Mouse (Mus musculus) fat pad, adult 2 months (tissue): Measurements from ENCODE around the gene Dlg2.

ENCODE experiments used
- DNase-seq: peaks from one replicate; pipeline ENCODE4 v3.0.0-alpha.2; 2011; ENCODE audit warnings: low read depth, low spot score; ENCODE audit errors: extremely low read depth

The Dlg2 gene

DNA sequence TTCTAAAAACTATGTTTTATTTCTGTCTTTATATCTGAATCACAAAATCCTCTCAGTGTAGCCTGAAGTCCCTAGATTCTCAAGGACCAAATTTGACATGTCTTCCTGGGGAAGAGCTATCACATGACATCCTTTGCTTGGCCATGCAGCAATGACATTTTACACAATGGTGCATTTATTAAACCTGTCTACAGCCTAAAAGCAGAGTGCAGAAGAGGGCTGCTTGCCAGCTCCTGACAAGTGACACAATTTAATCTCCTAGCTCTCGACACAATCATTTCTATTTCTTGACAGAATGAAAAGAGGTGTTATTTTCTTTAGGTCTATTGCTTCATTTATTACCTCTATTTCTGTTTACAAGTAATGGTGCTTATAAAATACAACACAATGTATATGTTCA is 1400.4 kb downstream of the Dlg2 start:
- DNase-seq: no peak

DNA sequence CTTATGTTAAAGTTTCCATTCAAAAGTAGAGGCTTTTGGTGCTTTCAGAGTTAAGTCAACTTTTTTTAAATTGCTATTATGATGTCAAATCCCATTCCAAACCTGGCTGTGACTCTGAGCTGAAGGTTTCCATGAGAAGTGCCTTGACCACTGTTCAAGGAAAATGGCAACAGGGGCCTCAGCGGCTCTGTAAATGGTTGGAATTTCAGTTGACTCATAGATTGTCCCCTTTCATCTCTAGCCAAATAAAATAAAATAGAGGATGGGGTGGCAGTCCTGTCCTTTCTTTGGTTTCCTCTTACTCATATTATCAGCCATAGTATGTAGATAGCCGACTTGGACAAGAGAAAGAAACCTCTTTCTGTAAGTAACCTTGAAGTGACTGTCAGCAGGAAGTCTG is 1401.3 kb downstream of the Dlg2 start:
- no peak for DNase-seq

DNA sequence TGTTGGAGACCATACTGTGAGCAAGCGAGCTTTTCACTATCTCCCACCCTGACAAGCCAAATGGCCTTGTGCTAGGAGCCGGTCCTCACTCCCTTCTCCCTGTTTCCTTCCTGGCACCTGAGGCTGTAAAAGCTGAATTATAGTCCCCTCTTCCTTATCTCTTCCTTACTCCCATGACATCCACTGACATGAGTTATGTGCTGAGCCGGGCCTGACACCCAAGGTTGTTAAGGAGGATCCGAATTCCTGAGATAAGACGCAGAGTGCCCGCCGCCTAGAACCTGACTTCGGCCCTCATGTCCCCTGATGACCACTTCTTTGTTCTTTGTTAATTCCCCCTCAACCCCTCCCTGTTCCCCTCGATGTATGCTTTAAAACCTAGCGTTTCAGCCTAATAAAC is 1409.9 kb downstream of the Dlg2 start:
- DNase-seq: no peak

DNA sequence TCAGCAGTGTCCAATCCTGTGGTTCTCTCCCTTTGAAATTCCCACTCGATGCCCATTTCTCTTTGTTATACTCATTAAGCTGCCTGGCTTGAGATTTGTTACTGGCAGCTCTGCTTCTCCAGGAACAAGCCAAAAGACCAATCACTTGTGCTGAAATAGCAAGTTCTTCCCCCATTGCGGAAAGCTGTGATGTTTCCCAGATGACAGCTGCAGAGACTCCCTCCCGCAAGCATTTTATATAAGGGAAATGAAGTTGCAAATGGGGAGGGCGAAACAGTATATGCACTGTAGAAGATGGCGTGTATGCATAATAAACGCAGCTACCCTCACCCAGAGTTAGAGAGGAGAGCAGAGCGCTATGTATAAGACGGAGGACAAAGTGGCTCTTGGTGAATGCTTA is 1417.5 kb downstream of the Dlg2 start:
- DNase-seq: no peak

DNA sequence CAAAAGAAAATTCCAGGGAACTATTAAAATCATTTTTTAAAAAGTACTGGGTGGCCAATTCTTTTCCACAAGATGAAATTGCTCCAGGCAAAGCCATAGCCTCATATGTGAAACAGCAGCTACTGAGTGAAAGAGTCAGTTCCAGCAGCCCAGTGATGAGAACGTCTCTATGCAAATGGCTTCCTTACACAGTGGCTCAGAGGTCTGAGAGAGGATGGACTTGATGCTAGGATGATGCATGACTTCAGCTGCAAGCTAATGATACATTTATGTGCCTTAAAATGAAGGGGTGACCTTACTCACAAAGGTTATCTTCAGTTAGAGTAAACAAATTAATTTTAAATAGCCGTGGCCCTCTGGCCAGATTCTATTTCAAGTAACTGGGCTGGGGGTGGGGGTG is 1420.5 kb downstream of the Dlg2 start:
- DNase-seq: no peak

DNA sequence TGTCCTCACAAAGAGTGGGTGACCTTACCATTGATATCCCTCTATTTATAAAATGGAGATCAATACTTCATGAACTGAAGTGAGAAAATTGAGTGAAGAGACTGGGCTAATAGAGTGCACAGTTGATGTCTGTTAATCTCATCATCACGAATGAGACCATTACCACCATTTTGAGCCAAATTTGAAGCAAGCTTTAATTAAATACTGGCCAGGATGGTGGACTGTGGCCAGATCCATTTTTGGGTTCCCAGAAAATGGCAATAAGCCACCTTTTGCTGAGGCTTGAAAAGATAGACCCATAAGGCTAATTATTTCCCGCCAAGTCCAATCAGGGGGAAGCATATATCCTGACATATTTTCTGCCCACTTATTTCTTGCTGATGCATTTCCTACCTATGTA is 1421.0 kb downstream of the Dlg2 start:
- no peak for DNase-seq

DNA sequence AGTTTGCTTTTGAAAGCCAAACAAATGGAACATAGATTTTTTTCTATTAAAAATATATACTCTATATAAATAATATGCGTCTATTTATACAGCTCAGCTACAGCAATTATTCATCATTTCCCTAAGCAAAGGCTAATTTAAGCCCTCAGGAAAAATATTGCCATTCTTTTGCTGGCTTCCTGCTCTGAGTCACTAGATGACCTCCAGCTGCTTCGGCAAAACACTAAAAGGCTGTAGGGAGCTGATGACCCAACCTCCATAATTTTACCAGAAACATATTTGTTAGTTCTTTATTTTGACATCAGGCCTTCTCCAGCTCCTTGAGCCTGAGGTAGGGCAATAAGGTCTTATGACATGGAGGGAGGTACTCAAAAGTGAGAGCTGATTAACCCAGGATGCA is 1426.0 kb downstream of the Dlg2 start:
- DNase-seq: no peak

DNA sequence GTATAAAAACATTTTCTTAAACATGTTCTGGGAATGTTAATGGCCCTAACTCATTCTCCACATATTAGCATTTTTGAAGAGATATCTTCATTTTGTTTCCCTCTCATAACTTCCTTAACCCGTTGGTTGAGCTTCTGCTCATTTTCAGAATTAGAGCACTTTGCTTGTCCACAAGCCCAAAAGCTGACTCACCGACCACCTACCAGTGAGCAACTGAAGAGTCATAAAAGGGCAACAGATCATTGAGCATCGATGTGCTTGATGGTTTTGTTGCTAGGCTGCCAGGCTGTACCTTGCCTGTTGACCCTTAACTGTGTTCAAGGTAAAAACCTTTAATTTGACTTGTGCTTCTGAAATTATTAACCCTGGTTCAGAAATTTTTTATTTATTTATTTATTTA is 1440.3 kb downstream of the Dlg2 start:
- no peak for DNase-seq

DNA sequence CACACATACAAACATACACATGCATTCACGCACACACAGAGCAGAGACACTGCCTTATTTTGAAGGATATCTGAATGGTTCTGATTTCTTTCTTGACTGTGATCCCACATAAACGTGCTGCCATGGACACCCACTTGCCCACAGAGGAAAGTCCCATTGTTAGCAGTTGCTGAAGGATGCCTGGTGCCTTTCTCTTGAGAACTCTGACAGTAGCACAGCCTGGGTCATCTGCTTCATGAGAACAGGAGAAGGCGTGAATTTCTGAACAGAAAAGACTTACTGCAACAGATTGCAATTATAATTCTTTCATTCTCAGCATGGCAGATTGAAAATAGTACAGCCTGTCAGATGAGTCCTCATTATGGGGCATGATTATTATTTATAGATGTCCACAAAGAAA is 1442.6 kb downstream of the Dlg2 start:
- no peak for DNase-seq

DNA sequence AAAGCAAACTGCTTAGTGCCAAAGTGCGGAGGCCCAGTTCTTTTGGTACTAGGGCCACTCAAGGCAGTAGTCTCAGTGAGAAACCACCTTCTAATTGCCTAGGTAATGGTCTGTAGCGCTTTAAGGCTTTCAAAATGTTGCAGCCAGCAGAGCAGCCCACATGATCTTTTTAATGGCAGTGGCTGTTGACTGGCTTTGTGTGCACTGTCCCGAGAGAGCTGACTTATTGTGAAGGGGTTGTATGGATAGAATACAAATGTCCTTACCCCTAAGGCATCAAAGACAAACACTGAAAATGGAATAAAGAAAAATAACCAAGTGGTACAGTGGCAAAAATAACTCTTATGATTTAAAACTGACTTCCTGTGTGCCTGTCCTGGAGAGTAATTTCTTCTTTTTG is 1443.3 kb downstream of the Dlg2 start:
- DNase-seq: no peak

DNA sequence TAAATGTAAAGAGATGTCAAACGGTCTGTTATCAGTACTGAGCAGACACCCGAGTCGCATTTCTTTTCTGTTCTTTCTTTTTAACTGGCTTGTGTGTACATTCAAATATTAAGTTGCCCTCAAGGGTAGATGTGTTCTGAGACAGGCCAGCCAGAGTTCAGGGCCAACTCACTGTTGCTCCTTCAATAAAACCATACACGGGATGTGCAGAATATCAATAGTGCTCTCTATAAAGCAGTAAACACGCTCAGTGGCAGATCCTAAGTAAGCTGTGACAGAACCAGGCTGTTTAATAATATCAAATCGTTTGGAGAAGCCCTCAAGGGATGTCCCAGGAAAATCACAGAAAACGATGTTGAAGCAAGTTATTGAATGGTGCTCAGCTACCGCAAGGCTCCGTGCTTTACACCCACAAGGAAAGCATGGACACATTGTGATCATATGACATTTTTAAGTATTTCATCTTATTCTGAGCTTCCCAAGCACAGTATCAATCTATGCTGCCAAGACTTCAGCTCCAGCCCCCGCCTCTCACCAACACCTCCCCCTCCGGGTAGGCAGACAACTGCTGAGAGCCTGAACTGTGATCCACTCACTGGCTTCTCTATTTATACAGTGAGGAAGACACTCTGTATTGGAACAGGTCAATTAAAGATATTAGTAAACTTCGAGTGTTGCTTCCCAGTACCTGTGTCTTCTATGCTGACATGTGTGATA is 1458.6 kb downstream of the Dlg2 start:
- DNase-seq: no peak

DNA sequence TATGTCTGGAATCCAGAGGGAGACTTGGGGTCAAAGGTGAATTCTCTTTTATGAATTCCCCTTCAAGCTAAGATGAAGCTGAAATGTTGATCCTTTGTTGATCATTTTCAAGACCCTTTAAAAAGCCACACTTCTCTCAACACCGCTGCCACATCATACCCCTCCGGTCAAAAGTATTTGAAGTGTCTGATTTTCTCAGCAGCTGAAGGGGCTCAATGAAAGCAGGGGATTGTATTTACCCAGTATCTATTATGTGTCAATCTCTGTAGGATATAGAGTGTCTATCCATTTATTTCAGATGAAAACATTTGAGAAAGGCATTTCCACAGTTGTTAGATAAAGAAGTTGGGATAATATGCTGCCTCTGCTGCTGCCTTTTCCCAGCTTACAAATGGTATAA is 1459.7 kb downstream of the Dlg2 start:
- no peak for DNase-seq

DNA sequence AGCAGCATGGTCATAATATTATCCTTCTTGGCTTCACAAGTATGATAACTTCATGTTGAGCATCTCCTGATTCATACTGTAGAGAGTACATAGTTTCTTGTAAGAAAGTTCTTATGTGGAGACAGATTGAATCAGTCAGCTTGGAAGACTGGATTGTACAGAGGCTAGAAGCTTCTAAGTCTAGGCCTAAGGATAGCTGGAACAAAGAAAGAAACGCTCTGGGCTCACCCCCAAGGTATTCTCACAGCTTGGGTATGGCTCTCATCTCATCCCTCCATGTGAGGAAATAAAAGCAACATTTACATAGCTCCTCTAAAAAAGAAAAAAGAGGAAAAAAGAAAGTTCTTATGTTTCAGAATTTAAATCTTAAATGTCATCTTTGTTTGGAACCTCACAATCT is 1466.8 kb downstream of the Dlg2 start:
- DNase-seq: no peak

DNA sequence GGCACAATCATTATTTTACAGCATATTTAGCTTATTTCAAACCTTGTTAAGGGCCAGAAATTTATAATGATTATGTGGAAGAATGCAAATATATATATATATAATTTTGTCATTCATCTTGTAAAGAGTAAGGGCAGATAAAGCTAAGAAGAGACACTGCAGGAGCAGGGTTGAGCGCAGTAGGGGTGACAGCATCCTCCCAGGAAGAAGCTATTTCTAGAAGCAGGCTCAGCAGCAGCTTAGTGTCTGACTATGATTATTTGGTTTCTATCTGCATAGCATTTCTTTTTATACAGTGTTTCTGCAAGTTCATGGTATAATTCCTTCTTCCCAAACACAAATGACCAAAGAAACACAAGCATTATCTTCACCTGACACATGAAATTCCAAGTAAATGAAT is 1479.1 kb downstream of the Dlg2 start:
- no peak for DNase-seq

DNA sequence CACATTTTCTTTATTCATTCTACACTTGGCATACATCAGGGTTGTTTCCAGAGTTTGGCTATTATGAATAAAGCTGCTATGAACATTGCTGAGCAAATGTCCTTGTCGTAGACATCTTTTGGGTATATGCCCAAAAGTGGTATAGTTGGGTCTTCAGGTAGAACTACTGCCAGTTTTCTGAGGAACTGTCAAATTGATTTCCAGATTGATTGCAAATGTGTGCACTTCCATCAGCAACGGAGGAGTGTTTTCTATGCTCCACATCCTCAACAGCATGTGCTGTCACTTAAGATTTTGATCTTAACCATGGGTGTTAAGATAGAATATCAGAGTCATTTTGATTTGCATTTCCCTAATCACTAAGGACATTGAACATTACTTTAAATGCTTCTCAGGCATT is 1486.5 kb downstream of the Dlg2 start:
- DNase-seq: no peak

DNA sequence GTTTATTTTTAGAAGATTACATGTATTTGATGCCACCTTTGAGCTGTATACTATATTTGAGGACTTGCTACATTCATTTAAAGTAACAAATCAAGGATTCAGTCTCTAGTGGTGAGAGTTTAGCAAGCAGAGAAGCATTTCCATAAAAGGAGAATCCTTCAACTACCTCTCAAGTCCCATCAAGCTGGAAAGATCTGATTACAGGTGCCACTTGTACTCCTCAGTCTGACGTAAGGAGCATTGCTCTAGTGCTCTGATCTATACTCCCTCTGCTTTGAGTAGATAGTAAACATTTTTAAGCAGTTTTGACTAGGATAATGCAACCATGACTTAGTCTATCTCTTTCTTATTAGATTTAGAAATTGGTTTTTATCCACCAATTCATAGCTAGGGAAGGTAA is 1496.5 kb downstream of the Dlg2 start:
- no peak for DNase-seq

DNA sequence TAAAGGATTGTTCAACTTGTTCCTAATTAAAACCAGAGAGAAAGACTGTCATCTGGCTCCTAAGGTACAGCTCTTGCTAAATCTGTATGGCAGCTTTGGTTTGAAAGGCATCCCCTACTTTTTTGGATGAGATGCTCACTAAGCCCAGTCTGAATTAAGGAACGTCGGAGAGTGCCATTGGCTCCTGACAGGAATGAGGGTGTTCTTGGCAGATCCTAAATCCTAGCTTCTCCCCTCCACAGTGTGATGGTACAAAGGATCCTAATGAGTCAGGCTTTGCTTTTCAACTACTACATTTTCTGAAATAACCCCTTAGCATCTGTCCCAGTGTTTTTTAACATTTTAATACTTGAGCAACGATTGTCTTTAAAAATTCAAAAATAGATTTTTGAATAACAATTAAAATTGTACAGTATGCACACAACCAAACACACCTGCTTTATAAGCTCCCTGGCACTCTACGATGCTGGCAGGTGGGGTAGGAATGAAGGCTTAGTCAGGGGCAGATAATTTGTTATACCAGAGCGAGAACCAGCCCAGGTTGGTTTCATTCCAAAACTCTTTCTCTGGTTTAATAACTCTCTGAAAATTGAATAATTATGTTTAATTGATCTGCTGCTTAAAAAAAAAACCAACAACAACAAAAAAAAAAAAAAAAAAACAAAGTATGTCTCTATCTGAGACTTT is 1527.4 kb downstream of the Dlg2 start:
- DNase-seq: no peak

DNA sequence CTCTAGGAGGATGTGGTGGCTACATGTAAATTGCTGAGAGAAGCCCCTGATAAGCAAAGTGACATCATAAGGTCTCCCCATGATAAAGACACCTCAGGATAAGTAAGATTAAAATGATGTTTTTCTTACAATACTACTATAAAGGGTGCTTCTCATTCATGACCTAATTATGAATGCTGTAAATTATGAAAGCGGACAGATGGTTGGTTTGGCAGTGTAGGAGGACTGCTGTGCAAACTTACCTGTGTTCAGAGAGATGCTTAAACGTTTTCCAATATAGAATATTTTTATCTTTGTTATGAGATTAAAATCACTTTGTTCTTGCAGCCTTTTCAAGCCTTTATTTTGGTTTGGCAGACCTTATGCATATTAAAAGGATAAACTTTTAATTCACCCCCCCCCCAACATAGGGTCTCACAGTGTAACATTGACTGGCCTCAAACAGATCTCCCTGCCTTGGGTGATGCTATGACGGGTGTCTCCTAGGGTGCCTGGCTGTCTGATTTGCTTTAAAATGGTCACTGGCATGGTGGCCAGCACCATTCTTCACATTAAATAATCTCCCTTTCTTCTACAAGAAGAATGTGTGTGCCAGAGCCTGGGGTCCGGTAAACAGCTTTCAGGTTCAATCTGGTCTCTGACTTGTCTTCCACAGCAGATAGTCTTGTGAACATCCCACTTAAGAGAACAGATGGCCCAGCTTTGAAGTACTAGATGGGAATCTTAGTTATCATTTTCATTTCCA is 1529.4 kb downstream of the Dlg2 start:
- no peak for DNase-seq

DNA sequence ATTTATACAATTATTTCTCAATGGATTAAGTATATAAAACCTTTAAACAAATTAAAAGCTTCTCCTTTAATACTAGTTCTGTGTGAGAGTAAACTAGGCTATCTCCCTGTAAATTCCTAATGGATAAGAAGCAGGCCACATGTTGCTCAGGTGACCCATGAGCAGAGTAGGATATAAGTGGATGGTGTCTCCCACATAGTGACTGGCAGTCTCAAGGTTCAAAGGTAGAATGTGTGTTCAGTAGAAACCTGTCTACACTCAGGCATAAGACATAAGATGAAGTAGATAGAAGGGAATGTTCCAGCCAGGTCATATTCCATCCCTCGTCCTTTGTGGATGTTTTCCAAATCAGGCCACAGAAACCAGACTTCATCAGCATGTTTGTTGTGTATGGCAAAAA is 1532.2 kb downstream of the Dlg2 start:
- DNase-seq: no peak

DNA sequence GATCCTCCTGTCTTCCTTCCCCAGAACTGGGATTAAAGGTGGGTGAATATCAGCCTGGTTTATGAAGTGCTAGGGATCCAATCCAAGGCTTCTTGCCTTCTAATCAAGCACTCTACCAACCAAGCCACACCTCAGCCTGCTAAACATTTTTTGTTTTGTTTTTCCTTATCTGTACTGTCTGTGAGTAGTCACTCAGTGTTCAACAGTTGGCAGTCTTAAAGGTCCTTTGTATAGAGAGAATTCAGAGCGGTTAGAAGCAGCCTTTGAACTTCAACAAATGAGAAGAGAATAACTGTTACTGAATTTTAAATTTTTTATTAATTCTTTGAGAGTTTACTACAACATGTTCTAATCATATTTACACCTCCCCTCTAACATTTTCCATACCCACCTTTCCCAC is 1548.5 kb downstream of the Dlg2 start:
- no peak for DNase-seq

DNA sequence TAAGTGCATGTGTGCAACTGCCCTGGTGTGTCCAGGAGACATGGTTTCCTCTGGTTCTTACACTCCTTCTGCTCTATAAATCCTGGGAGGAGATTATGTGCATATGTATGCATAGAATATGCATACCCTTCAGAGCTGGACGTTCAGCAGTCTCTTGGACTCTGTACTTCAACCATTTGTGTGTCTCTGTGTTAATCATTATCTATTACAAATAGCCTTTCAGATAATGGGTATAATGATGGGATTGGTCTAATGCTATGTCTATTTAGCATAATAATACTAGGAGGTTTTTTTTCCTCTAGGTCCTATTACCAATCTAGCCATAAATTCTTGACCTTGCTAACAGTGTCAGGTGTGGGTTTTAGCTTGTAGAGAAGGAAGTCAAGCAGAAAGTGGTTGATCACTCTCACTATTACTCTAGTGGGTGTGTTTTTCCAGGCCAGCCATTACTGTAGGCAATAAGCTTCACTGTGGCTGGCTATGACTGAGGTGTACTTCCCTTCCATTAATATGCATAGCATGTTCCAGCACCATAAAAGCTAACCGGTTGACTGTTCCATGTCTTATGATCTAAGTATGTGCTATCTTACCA is 1549.1 kb downstream of the Dlg2 start:
- no peak for DNase-seq

DNA sequence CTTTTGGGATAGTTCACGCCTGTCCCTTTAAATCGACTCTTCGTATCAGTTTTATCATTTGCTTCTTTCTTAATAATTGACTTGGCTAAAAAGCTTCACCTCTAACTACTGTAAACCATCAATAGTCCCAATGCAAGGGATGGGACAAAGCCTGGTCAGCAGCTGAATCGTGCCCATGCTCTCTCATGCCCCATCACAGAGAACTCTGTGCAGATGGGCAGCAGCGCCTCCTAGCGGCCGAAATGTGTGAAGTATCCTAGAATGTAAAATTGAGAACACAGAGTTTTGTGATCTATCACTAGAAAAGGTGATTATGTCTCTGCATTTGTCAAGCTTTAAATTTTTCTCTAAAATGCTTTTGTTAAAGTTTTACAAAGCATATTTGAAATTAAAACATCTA is 1550.6 kb downstream of the Dlg2 start:
- DNase-seq: no peak
